Mouse (Mus musculus) olfactory bulb, adult 2 months (tissue): Measurements from ENCODE around the gene Tet1.

Experiments
- CTCF ChIP-seq: fragments of 200-500 bp; IDR thresholded peaks from 2 replicates; pipeline ENCODE4 v1.5.1; 2012; ENCODE audit warnings: low read depth, mild to moderate bottlenecking, low read length, moderate library complexity; ENCODE audit not compliant: insufficient read depth
- POLR2A ChIP-seq: fragments of 200-500 bp; IDR thresholded peaks from 2 replicates; pipeline ENCODE4 v1.6.1; 2012; ENCODE audit warnings: mild to moderate bottlenecking, low read depth, low read length, moderate library complexity; ENCODE audit not compliant: insufficient read depth

GRCm38 (mm10) chr10:62886799-62887591 is 21.8 kb downstream of the Tet1 start:
- 0 out of 2 replicates have a peak, but pooled peaks have one; percentile 4 for TF ChIP-seq CTCF
- no peak for TF ChIP-seq POLR2A
